Mouse (Mus musculus) forebrain, embryonic 15.5 days (tissue): ENCODE results near the gene D8Ertd738e. TPM values are rescaled to one million over a fixed set of nuclear protein-coding genes. Genes with fewer than 3 reads are reported as not detected.

Experiments
- ATAC-seq: fragments of 200-750 bp; cut with Nextera tagmentation; replicated peaks from 2 replicates; pipeline ENCODE4 v1.8.0; 2017; ENCODE audit warnings: mild to moderate bottlenecking, moderate TSS enrichment, moderate library complexity
- H3K27ac ChIP-seq: fragments of 300-500 bp; sonication (generic); replicated peaks from 2 replicates; pipeline ENCODE4 v1.5.1; 2015; ENCODE audit warnings: mild to moderate bottlenecking, inconsistent platforms
- H3K27me3 ChIP-seq: fragments of 300-500 bp; sonication (generic); 2 replicates; pipeline ENCODE4 v1.6.1; 2015; ENCODE audit warnings: inconsistent platforms
- H3K36me3 ChIP-seq: fragments of 300-500 bp; sonication (generic); 2 replicates; pipeline ENCODE4 v1.6.1; 2015; ENCODE audit warnings: mild to moderate bottlenecking, inconsistent platforms
- H3K4me1 ChIP-seq: fragments of 300-500 bp; sonication (generic); 2 replicates; pipeline ENCODE4 v1.6.1; 2015; ENCODE audit warnings: inconsistent platforms
- H3K4me2 ChIP-seq: fragments of 300-500 bp; sonication (generic); replicated peaks from 2 replicates; pipeline ENCODE4 v1.6.1; 2015; ENCODE audit warnings: mild to moderate bottlenecking, inconsistent platforms
- H3K4me3 ChIP-seq: fragments of 300-500 bp; sonication (generic); 2 replicates; pipeline ENCODE4 v1.5.1; 2015; ENCODE audit warnings: mild to moderate bottlenecking, inconsistent platforms
- H3K9ac ChIP-seq: fragments of 300-500 bp; sonication (generic); replicated peaks from 2 replicates; pipeline ENCODE4 v1.6.1; 2015; ENCODE audit warnings: mild to moderate bottlenecking, inconsistent platforms
- H3K9me3 ChIP-seq: fragments of 300-500 bp; sonication (generic); 2 replicates; pipeline ENCODE4 v1.6.1; 2016; ENCODE audit warnings: inconsistent platforms
- WGBS: fragments of 180-500 bp; shearing (Covaris S2); methylation state at CpG from one replicate; pipeline ENCODE4 v1.1.7; 2015; ENCODE audit warnings: mixed read lengths; 5-methylcytosine and 5-hydroxymethylcytosine counted together
- polyA plus RNA-seq: library from polyadenylated mRNA; unstranded; fragments of >200 nt; fragmentation: Nextera tagmentation; extraction: Ambion mirVana; gene quantifications from 2 replicates; pipeline ENCODE4 v1.2.1, GENCODE M21; 2015

D8Ertd738e gene
- polyA plus RNA-seq, 1 experiment from 2014 or later = 233 TPM

- Histone ChIP-seq H3K27me3 (no peaks in the 10 kb centered on the region), H3K27ac (no peak overlapping the region), H3K9ac (no peak overlapping the region), H3K9me3 (no peaks in the 10 kb centered on the region), H3K4me1 (peaks cover 31% of the 10 kb centered on the region), H3K4me3 (no peak overlapping the region), H3K36me3 (peaks cover 40% of the 10 kb centered on the region), H3K4me2 (peak overlapping the region; percentile 32; the same call in 1 of the 2 replicates)
- 55% methylated on average over 34 of the region's 34 CpGs for WGBS
- peak; percentile 35; the same call in 1 of the 2 replicates for ATAC-seq
These were observed 39.2 kb downstream of the D8Ertd738e start for GRCm38 (mm10) chr8:84210167-84210791.

GRCm38 (mm10) chr8:84208381-84209380, 40.8 kb downstream of the D8Ertd738e start:
- no peak; the same call in 1 of the 2 replicates for ATAC-seq
- 37% methylated on average over 17 of the region's 17 CpGs for WGBS
- Histone ChIP-seq H3K4me3 (no peak overlapping the region), H3K9ac (0 out of 2 replicates have a peak overlapping the region, but pooled peaks have one; percentile 1), H3K9me3 (no peaks in the 10 kb centered on the region), H3K4me1 (peaks cover 35% of the 10 kb centered on the region), H3K4me2 (no peak overlapping the region), H3K27me3 (no peaks in the 10 kb centered on the region), H3K36me3 (peaks cover 27% of the 10 kb centered on the region), H3K27ac (peak overlapping the region; percentile 28; the same call in 1 of the 2 replicates)

- no peak for ATAC-seq
- H3K9ac ChIP-seq = no peak overlapping the region
- 71% methylated on average over 7 of the region's 7 CpGs for WGBS
These were observed 41.7 kb downstream of the D8Ertd738e start for GRCm38 (mm10) chr8:84207811-84208210.

GRCm38 (mm10) chr8:84206666-84207065, 42.9 kb downstream of the D8Ertd738e start:
- ATAC-seq = no peak
- Histone ChIP-seq H3K36me3 (peaks cover 8% of the 10 kb centered on the region), H3K4me2 (no peak overlapping the region), H3K4me1 (peaks cover 44% of the 10 kb centered on the region), H3K9ac (no peak overlapping the region), H3K27me3 (no peaks in the 10 kb centered on the region), H3K27ac (no peak overlapping the region), H3K9me3 (no peaks in the 10 kb centered on the region), H3K4me3 (no peak overlapping the region)
- 86% methylated on average over 3 of the region's 3 CpGs for WGBS

More at GRCm38 (mm10) chr8:84207811-84208210, 41.7 kb downstream of the D8Ertd738e start:
- H3K27ac ChIP-seq = no peak overlapping the region
- H3K4me3 ChIP-seq = no peak overlapping the region
- no peak overlapping the region for H3K4me2 ChIP-seq
- H3K36me3 ChIP-seq = peaks cover 20% of the 10 kb centered on the region
- H3K4me1 ChIP-seq = peaks cover 43% of the 10 kb centered on the region
- no peaks in the 10 kb centered on the region for H3K9me3 ChIP-seq
- H3K27me3 ChIP-seq = no peaks in the 10 kb centered on the region

GRCm38 (mm10) chr8:84205073-84205472, 44.4 kb downstream of the D8Ertd738e start:
- Histone ChIP-seq H3K27ac (no peak overlapping the region), H3K4me3 (no peak overlapping the region), H3K36me3 (no peaks in the 10 kb centered on the region), H3K9ac (no peak overlapping the region), H3K27me3 (no peaks in the 10 kb centered on the region), H3K4me1 (peaks cover 57% of the 10 kb centered on the region), H3K4me2 (no peak overlapping the region), H3K9me3 (no peaks in the 10 kb centered on the region)
- ATAC-seq = no peak
- whole genome bisulfite sequencing = 93% methylated on average over 5 of the region's 5 CpGs

GRCm38 (mm10) chr8:84203975-84204772, 45.3 kb downstream of the D8Ertd738e start:
- ATAC-seq = no peak; the same call in 1 of the 2 replicates
- Histone ChIP-seq H3K4me2 (peak overlapping the region; percentile 55), H3K27me3 (no peaks in the 10 kb centered on the region), H3K4me3 (peak overlapping the region; percentile 37), H3K4me1 (peaks cover 54% of the 10 kb centered on the region), H3K9me3 (no peaks in the 10 kb centered on the region), H3K9ac (peak overlapping the region; percentile 37), H3K27ac (peak overlapping the region; percentile 69), H3K36me3 (no peaks in the 10 kb centered on the region)
- WGBS = 53% methylated on average over 13 of the region's 13 CpGs

- peak overlapping the region; percentile 55 for H3K4me2 ChIP-seq
- H3K4me1 ChIP-seq = peaks cover 53% of the 10 kb centered on the region
- H3K9ac ChIP-seq = peak overlapping the region; percentile 37
- no peaks in the 10 kb centered on the region for H3K9me3 ChIP-seq
- WGBS = 9% methylated on average over 34 of the region's 34 CpGs
- peak overlapping the region; percentile 69 for H3K27ac ChIP-seq
- peak; percentile 23 for ATAC-seq
- peak overlapping the region; percentile 37 for H3K4me3 ChIP-seq
- H3K36me3 ChIP-seq = no peaks in the 10 kb centered on the region
- H3K27me3 ChIP-seq = no peaks in the 10 kb centered on the region
These were observed 46.3 kb downstream of the D8Ertd738e start for GRCm38 (mm10) chr8:84202938-84203917.

GRCm38 (mm10) chr8:84202466-84202865, 47.1 kb downstream of the D8Ertd738e start:
- ATAC-seq = no peak
- Histone ChIP-seq H3K9ac (no peak overlapping the region), H3K9me3 (no peaks in the 10 kb centered on the region), H3K4me3 (0 out of 2 replicates have a peak overlapping the region, but pooled peaks have one; percentile 2), H3K4me1 (peaks cover 52% of the 10 kb centered on the region), H3K27ac (no peak overlapping the region; the same call in 1 of the 2 replicates), H3K27me3 (no peaks in the 10 kb centered on the region), H3K4me2 (no peak overlapping the region), H3K36me3 (no peaks in the 10 kb centered on the region)
- 85% methylated on average over 9 of the region's 9 CpGs for WGBS

GRCm38 (mm10) chr8:84201545-84202245, 47.8 kb downstream of the D8Ertd738e start:
- 53% methylated on average over 15 of the region's 15 CpGs for WGBS
- Histone ChIP-seq H3K36me3 (no peaks in the 10 kb centered on the region), H3K4me3 (peak overlapping the region; percentile 44), H3K9me3 (no peaks in the 10 kb centered on the region), H3K27ac (peak overlapping the region; percentile 83), H3K4me2 (peak overlapping the region; percentile 70), H3K9ac (peak overlapping the region; percentile 53; the same call in 1 of the 2 replicates), H3K27me3 (no peaks in the 10 kb centered on the region), H3K4me1 (peaks cover 55% of the 10 kb centered on the region)
- no peak for ATAC-seq
